Mouse (Mus musculus): ENCODE measurements around the gene Camsap3. TPM values are rescaled to one million over a fixed set of nuclear protein-coding genes. Genes with fewer than 3 reads are reported as not detected.

Camsap3 gene
- polyA plus RNA-seq, 1 experiment, result 136 TPM

- Histone ChIP-seq H3K27ac (ENCODE audit: insufficient read depth, low read depth, low read length) (no peak overlapping the region), H3K4me3 (ENCODE audit: low read depth, low read length) (peak overlapping the region; percentile 20; the same call in 1 of the 2 replicates), H3K4me1 (ENCODE audit: control insufficient read depth, insufficient read depth, insufficient read length, low read length) (peaks cover 6% of the 10 kb centered on the region; the same call in 1 of the 2 replicates), H3K27me3 (ENCODE audit: control insufficient read depth, insufficient read depth, low read length) (no peaks in the 10 kb centered on the region), H3K36me3 (ENCODE audit: control insufficient read depth, insufficient read depth, low read length) (peaks cover 13% of the 10 kb centered on the region)
- TF ChIP-seq POLR2A (IDR thresholded peaks at IDR 0.05; ENCODE audit: low read depth, low read length) (no peak), CTCF (IDR thresholded peaks at IDR 0.05; ENCODE audit: extremely low read depth, insufficient read length, insufficient replicate concordance, low read depth, low read length) (no peak)
- 59% methylated on average over 8 of the region's 8 CpGs for WGBS
These were observed 35.0 kb downstream of the Camsap3 start for GRCm38 (mm10) chr8:3622119-3622518.

DNA sequence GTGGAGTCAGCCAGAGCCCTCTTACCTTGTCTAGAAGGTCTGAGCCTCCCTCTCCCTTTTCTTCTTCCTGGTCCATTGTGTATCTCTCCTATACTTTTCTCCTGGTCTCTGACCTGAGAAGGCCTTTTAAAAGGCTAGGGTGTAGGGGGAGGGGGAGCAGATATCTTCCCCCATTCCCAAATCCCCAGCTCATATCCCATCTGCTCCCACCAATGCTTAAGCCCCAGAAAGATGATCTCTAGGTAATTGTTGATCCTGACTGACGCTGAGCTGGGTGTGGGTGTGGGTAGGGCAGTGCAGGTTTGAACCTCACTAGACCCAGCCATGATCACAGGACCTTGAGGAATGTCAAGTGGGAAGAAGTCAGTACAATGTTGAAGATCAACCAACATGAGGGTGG, 38.4 kb downstream of the Camsap3 start, which contains the start of gene Pcp2:
Gene Pcp2, minus strand, starts transcription at position 101 of the 400 bp plus-strand sequence.
- Histone ChIP-seq H3K27me3 (ENCODE audit: control insufficient read depth, insufficient read depth, low read length) (no peaks in the 10 kb centered on the region), H3K4me1 (ENCODE audit: control insufficient read depth, insufficient read depth, insufficient read length, low read length) (peaks cover 4% of the 10 kb centered on the region; the same call in 1 of the 2 replicates), H3K36me3 (ENCODE audit: control insufficient read depth, insufficient read depth, low read length) (0 out of 2 replicates have a peak, but pooled peaks cover 2% of the 10 kb centered on the region), H3K27ac (ENCODE audit: insufficient read depth, low read depth, low read length) (no peak within 1 kb of the TSS), H3K4me3 (ENCODE audit: low read depth, low read length) (no peak within 1 kb of the TSS)
- TF ChIP-seq POLR2A (IDR thresholded peaks at IDR 0.05; ENCODE audit: low read depth, low read length) (no peak), CTCF (IDR thresholded peaks at IDR 0.05; ENCODE audit: extremely low read depth, insufficient read length, insufficient replicate concordance, low read depth, low read length) (no peak)
- 81% methylated on average over 1 of the region's 1 CpGs for WGBS

GRCm38 (mm10) chr8:3626971-3627370, 39.9 kb downstream of the Camsap3 start:
- H3K4me1 ChIP-seq (ENCODE audit: control insufficient read depth, insufficient read depth, insufficient read length, low read length), result peaks cover 2% of the 10 kb centered on the region; the same call in 1 of the 2 replicates
- H3K27ac ChIP-seq (ENCODE audit: insufficient read depth, low read depth, low read length), result no peak overlapping the region
- H3K4me3 ChIP-seq (ENCODE audit: low read depth, low read length), result no peak overlapping the region
- TF ChIP-seq CTCF (IDR thresholded peaks at IDR 0.05; ENCODE audit: extremely low read depth, insufficient read length, insufficient replicate concordance, low read depth, low read length), result no peak
- no peak for TF ChIP-seq POLR2A (IDR thresholded peaks at IDR 0.05; ENCODE audit: low read depth, low read length)
- WGBS, result 53% methylated on average over 5 of the region's 5 CpGs
- H3K27me3 ChIP-seq (ENCODE audit: control insufficient read depth, insufficient read depth, low read length), result no peaks in the 10 kb centered on the region
- 0 out of 2 replicates have a peak, but pooled peaks cover 2% of the 10 kb centered on the region for H3K36me3 ChIP-seq (ENCODE audit: control insufficient read depth, insufficient read depth, low read length)

DNA sequence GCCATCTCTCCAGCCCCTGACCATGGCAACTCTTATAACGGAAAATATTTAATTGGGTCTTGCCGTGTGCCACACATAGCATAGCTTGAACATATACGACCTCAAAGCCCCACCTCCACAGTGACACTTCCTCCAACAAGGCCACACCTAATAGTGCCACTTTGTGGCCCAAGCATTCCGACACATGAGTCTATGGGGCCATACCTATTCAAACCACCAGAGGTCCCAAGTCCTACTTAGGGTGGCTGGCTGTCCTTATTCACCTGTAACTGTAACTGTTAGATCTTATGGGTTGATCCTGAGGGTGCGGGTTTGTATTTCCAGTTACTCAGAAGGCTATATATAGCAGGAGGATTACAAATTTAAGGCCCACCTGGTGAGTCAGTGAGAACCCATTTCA, 40.9 kb downstream of the Camsap3 start:
- H3K4me3 ChIP-seq (ENCODE audit: low read depth, low read length), result no peak overlapping the region
- no peak overlapping the region for H3K27ac ChIP-seq (ENCODE audit: insufficient read depth, low read depth, low read length)
- 27% methylated on average over 5 of the region's 5 CpGs for WGBS
- H3K27me3 ChIP-seq (ENCODE audit: control insufficient read depth, insufficient read depth, low read length), result no peaks in the 10 kb centered on the region
- peak; percentile 16; the same call in 1 of the 2 replicates for TF ChIP-seq CTCF (IDR thresholded peaks at IDR 0.05; ENCODE audit: extremely low read depth, insufficient read length, insufficient replicate concordance, low read depth, low read length)
- TF ChIP-seq POLR2A (IDR thresholded peaks at IDR 0.05; ENCODE audit: low read depth, low read length), result no peak
- H3K36me3 ChIP-seq (ENCODE audit: control insufficient read depth, insufficient read depth, low read length), result 0 out of 2 replicates have a peak, but pooled peaks cover 2% of the 10 kb centered on the region
- no peaks in the 10 kb centered on the region for H3K4me1 ChIP-seq (ENCODE audit: control insufficient read depth, insufficient read depth, insufficient read length, low read length)

DNA sequence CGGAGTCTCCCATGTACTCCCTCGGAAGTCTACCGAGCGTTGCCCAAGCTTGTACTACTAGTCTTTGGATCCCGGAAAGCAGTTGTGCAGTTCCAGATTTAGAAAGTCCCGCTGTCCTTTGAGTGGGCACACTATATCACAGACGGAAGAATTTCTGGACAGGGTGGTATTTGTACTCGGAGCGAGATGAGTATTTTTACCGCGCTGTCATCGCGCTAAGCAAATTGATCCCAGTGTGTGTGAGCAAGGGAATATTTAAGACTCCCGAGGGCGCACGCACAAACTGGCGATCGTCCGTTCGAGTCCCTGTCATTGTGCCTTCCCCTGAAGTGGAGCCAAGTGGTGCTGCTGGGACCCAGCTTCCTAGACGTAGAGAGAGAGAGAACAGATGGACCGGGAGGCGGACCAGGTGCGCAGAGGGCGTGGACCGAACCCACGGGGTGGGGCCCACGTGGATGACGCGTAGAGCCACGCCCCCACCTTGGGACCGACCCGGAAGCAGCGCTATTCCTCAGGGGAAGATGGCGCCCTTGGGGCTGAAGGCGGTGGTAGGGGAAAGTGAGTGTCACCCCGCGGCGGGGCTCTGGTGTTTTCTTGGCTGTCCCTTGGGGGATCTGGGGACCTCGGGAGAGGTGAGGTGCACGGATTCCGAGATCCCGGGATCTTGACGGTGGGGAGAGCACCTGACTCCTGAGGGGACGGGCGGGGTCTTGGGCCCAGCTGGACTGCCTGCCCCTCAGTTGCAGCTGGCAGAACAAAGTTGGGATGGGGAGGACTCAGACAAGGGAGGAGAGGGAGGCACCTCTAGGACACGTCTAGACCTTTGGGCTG, 43.8 kb downstream of the Camsap3 start, which contains the start of gene Stxbp2:
Gene Stxbp2, plus strand, starts transcription at position 309 of the 831 bp plus-strand sequence.
- no peaks in the 10 kb centered on the region for H3K4me1 ChIP-seq (ENCODE audit: control insufficient read depth, insufficient read depth, insufficient read length, low read length)
- peaks cover 19% of the 10 kb centered on the region for H3K36me3 ChIP-seq (ENCODE audit: control insufficient read depth, insufficient read depth, low read length)
- H3K27ac ChIP-seq (ENCODE audit: insufficient read depth, low read depth, low read length), result peak within 1 kb of the TSS; percentile 18; the same call in 1 of the 2 replicates
- H3K27me3 ChIP-seq (ENCODE audit: control insufficient read depth, insufficient read depth, low read length), result no peaks in the 10 kb centered on the region
- TF ChIP-seq POLR2A (IDR thresholded peaks at IDR 0.05; ENCODE audit: low read depth, low read length) (peak; percentile 84; the same call in 1 of the 2 replicates), CTCF (IDR thresholded peaks at IDR 0.05; ENCODE audit: extremely low read depth, insufficient read length, insufficient replicate concordance, low read depth, low read length) (no peak)
- peak within 1 kb of the TSS; percentile 81 for H3K4me3 ChIP-seq (ENCODE audit: low read depth, low read length)
- 3% methylated on average over 47 of the region's 47 CpGs for WGBS

GRCm38 (mm10) chr8:3631478-3631875, 44.4 kb downstream of the Camsap3 start:
- H3K4me1 ChIP-seq (ENCODE audit: control insufficient read depth, insufficient read depth, insufficient read length, low read length), result no peaks in the 10 kb centered on the region
- H3K36me3 ChIP-seq (ENCODE audit: control insufficient read depth, insufficient read depth, low read length), result peaks cover 25% of the 10 kb centered on the region
- peak overlapping the region; percentile 18; the same call in 1 of the 2 replicates for H3K27ac ChIP-seq (ENCODE audit: insufficient read depth, low read depth, low read length)
- H3K4me3 ChIP-seq (ENCODE audit: low read depth, low read length), result peak overlapping the region; percentile 81
- H3K27me3 ChIP-seq (ENCODE audit: control insufficient read depth, insufficient read depth, low read length), result no peaks in the 10 kb centered on the region
- TF ChIP-seq CTCF (IDR thresholded peaks at IDR 0.05; ENCODE audit: extremely low read depth, insufficient read length, insufficient replicate concordance, low read depth, low read length) (no peak), POLR2A (IDR thresholded peaks at IDR 0.05; ENCODE audit: low read depth, low read length) (no peak)
- 4% methylated on average over 8 of the region's 8 CpGs for WGBS

GRCm38 (mm10) chr8:3645804-3646203, 58.7 kb downstream of the Camsap3 start:
- peak; percentile 36; the same call in 1 of the 2 replicates for TF ChIP-seq CTCF (IDR thresholded peaks at IDR 0.05; ENCODE audit: extremely low read depth, insufficient read length, insufficient replicate concordance, low read depth, low read length)
- TF ChIP-seq POLR2A (IDR thresholded peaks at IDR 0.05; ENCODE audit: low read depth, low read length), result no peak
- 9% methylated on average over 5 of the region's 5 CpGs for WGBS

More at GRCm38 (mm10) chr8:3645804-3646203, 58.7 kb downstream of the Camsap3 start:
- no peaks in the 10 kb centered on the region for H3K27me3 ChIP-seq (ENCODE audit: control insufficient read depth, insufficient read depth, low read length)
- H3K36me3 ChIP-seq (ENCODE audit: control insufficient read depth, insufficient read depth, low read length), result peaks cover 21% of the 10 kb centered on the region
- H3K4me3 ChIP-seq (ENCODE audit: low read depth, low read length), result no peak overlapping the region
- no peak overlapping the region for H3K27ac ChIP-seq (ENCODE audit: insufficient read depth, low read depth, low read length)
- peaks cover 2% of the 10 kb centered on the region; the same call in 1 of the 2 replicates for H3K4me1 ChIP-seq (ENCODE audit: control insufficient read depth, insufficient read depth, insufficient read length, low read length)

Measured in small intestine, adult 2 months (tissue).